In the genomic region with DNA sequence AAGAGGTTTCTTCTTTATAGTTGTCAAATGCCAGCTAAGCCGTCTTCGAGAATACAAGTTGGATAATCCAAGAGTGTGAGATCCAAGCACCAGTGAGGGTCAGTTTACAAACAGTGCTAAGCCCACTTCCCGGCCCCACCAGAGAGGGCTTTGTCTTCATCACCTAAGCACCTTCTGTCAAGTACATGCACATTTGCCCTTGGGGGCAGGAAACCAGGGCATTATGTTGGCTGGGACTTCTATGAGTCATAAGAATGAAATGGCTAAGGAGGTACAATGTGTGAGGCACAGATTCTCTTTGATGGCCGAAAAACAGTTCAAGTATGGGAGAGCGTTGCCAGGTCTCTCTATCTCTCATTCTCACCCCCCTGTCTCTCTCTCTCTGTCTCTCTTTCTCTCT, we compare ENCODE assay signal across 31 mouse cellular contexts.
DNase-seq lines count a peak whose midpoint lies in the region; ATAC-seq and TF ChIP-seq lines count a peak whose summit lies in the region.
"Had no signal": no experiment of that assay in that cellular context is flagged by ENCODE, and none has a peak within 500 bp of the region (broad histone marks: within the 10 kb centered on the region; RNA-seq: fewer than 3 reads in every experiment).

No protein-coding gene starts in this region.

- ATAC-seq in lung, embryonic 14.5 days (ENCODE audit: insufficient read depth) = no peak
- ATAC-seq: CD4-positive, CD25-positive, alpha-beta regulatory T cell, adult 4 months; liver, embryonic 12.5 days; midbrain, embryonic 16.5 days had no signal

- H3K4me1 ChIP-seq in lung, embryonic 14.5 days (ENCODE audit: insufficient read depth) = no peaks in the 10 kb centered on the region
- H3K4me1 ChIP-seq: liver, embryonic 12.5 days had no signal

- H3K27ac ChIP-seq in lung, embryonic 14.5 days (ENCODE audit: low read depth) = no peak overlapping the region
- H3K27ac ChIP-seq: embryonic facial prominence, embryonic 10.5 days; embryonic facial prominence, embryonic 15.5 days; gastrocnemius, adult 2 months; hindbrain, embryonic 14.5 days; left cerebral cortex, adult 2 months; liver, embryonic 12.5 days; neural tube, embryonic 12.5 days had no signal

- 61% methylated on average over 5 of the region's 5 CpGs for WGBS in lung, embryonic 14.5 days

- no peaks in the 10 kb centered on the region for H3K27me3 ChIP-seq in lung, embryonic 14.5 days (ENCODE audit: insufficient read depth, low read length)
- H3K27me3 ChIP-seq: embryonic facial prominence, embryonic 15.5 days; heart, embryonic 12.5 days; liver, embryonic 12.5 days; neural tube, embryonic 12.5 days had no signal

- no peak overlapping the region for H3K9ac ChIP-seq in lung, embryonic 14.5 days
- H3K9ac ChIP-seq: embryonic facial prominence, embryonic 15.5 days; heart, embryonic 12.5 days; hindbrain, embryonic 14.5 days; liver, embryonic 12.5 days; neural tube, embryonic 12.5 days had no signal

- no peak for TF ChIP-seq CTCF in lung, embryonic 14.5 days (IDR thresholded peaks at IDR 0.05; ENCODE audit: low read depth)
- no peak for TF ChIP-seq CTCF in brain, embryonic 14.5 days (IDR thresholded peaks at IDR 0.05; ENCODE audit: borderline replicate concordance, extremely low read depth, insufficient read depth, insufficient read length)

- intact Hi-C loops in left cerebral cortex, postnatal 4 days (cut with DNase I) = no loop called here

- no peak overlapping the region for H3K4me2 ChIP-seq in lung, embryonic 14.5 days
- H3K4me2 ChIP-seq: embryonic facial prominence, embryonic 15.5 days; heart, embryonic 12.5 days; hindbrain, embryonic 14.5 days; liver, embryonic 12.5 days; midbrain, embryonic 11.5 days; neural tube, embryonic 12.5 days had no signal

- H3K9me3 ChIP-seq in lung, embryonic 14.5 days (ENCODE audit: low read depth, low read length) = no peaks in the 10 kb centered on the region
- H3K9me3 ChIP-seq: embryonic facial prominence, embryonic 10.5 days; embryonic facial prominence, embryonic 15.5 days; heart, embryonic 12.5 days; liver, embryonic 12.5 days; neural tube, embryonic 12.5 days had no signal

- no peak overlapping the region for H3K4me3 ChIP-seq in lung, embryonic 14.5 days (ENCODE audit: low read depth, low read length)
- H3K4me3 ChIP-seq: embryonic facial prominence, embryonic 10.5 days; embryonic facial prominence, embryonic 15.5 days; gastrocnemius, adult 2 months; heart, embryonic 12.5 days; left cerebral cortex, adult 2 months; liver, embryonic 12.5 days; myocyte; neural tube, embryonic 12.5 days had no signal

- no peaks in the 10 kb centered on the region for H3K36me3 ChIP-seq in lung, embryonic 14.5 days (ENCODE audit: insufficient read depth)
- H3K36me3 ChIP-seq: embryonic facial prominence, embryonic 10.5 days; embryonic facial prominence, embryonic 15.5 days; heart, embryonic 12.5 days; liver, embryonic 12.5 days; neural tube, embryonic 12.5 days had no signal

- peak; percentile 17 for DNase-seq in adrenal gland, adult 2 months
- DNase-seq in adrenal gland, postnatal 4 days (ENCODE audit: low spot score in 2 of 2) = no peak
- peak; percentile 19 for DNase-seq in lung, embryonic 14.5 days
- no peak for DNase-seq in lung, postnatal 14 days
- DNase-seq in adrenal gland, adult 8-10 months = peak; percentile 1
- DNase-seq in brain, embryonic 14.5 days (ENCODE audit: low read depth) = peak; percentile 42
- no peak for DNase-seq in layer of hippocampus, postnatal 36 days
- DNase-seq in left cerebral cortex, postnatal 4 days = no peak
- DNase-seq: cerebellum, adult 2 months; cerebellum, postnatal 14 days; gastrocnemius, adult 2 months; gastrocnemius, postnatal 36 days; heart, adult 18-20 months; heart, postnatal 4 days; kidney, adult 11 months; kidney, postnatal 14 days; lung, adult 18-20 months; right cerebral cortex, adult 18-20 months; spleen, adult 18-20 months; thymus, postnatal 14 days had no signal

- no peak for TF ChIP-seq POLR2A in brain, embryonic 14.5 days (IDR thresholded peaks at IDR 0.05; ENCODE audit: borderline replicate concordance, extremely low read depth, insufficient read depth, insufficient read length, poor library complexity, severe bottlenecking)

Comparison
In these comparisons a context has a peak if more than half of its experiments do, and no peak if none do; other contexts are left out.
1. DNase-seq: peak in adrenal gland, adult 2 months (single experiment), lung, embryonic 14.5 days (single experiment), adrenal gland, adult 8-10 months (single experiment) and brain, embryonic 14.5 days (single experiment); none in adrenal gland, postnatal 4 days (0 of 2), lung, postnatal 14 days (single experiment), layer of hippocampus, postnatal 36 days (0 of 2) and left cerebral cortex, postnatal 4 days (single experiment).